In the genomic region with DNA sequence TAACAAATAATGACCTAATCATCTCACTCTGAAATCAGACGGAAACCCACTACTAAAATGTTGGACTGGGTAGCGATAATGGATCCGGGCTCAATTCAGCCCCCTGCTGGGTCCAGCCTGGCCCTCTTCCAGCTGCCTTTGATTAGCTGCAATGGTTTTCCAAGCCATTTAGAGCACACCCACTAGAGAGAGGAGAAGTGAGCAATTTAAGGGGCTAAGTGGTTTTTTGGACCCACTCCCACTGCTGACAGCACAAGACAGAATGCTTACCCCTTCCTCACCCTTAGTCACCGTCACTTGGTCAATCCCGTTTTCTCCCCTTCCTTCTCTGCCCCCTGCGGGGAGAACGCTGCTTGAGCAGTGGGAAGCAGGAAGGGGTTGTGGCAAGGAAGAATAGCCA, we compare ENCODE assay signal across 8 mouse cellular contexts. TPM values are rescaled to one million over a fixed set of nuclear protein-coding genes. Genes with fewer than 3 reads are reported as not detected.
DNase-seq lines count a peak whose midpoint lies in the region; ATAC-seq lines count a peak whose summit lies in the region.

No protein-coding gene starts in this region.

- no peak overlapping the region for H3K27ac ChIP-seq in heart, embryonic 14.5 days (replicated peaks in 1 of 2; ENCODE audit: control insufficient read depth in 1 of 2, insufficient read depth in 1 of 2, low read depth in 2 of 2, low read length in 2 of 2)
- H3K27ac ChIP-seq in forebrain, embryonic 13.5 days: peak overlapping the region; percentile 75
- H3K27ac ChIP-seq in midbrain, embryonic 11.5 days (ENCODE audit: low read depth, low read length): no peak overlapping the region

- peaks cover 3 to 9% of the 10 kb centered on the region in 2 experiments; a peak in 3 of 4 replicates for H3K4me1 ChIP-seq in heart, embryonic 14.5 days (ENCODE audit: control insufficient read depth in 2 of 2, insufficient read depth in 2 of 2, low read length in 2 of 2)
- H3K4me1 ChIP-seq in forebrain, embryonic 13.5 days: peaks cover 39% of the 10 kb centered on the region
- peaks cover 4% of the 10 kb centered on the region for H3K4me1 ChIP-seq in midbrain, embryonic 11.5 days (ENCODE audit: control insufficient read depth, insufficient read depth, low read length)

- peaks cover 6% of the 10 kb centered on the region; the same call in 1 of the 2 replicates for H3K27me3 ChIP-seq in heart, embryonic 14.5 days (ENCODE audit: control insufficient read depth, insufficient read depth, low read length)
- peaks cover 66% of the 10 kb centered on the region for H3K27me3 ChIP-seq in forebrain, embryonic 13.5 days
- H3K27me3 ChIP-seq in midbrain, embryonic 11.5 days (ENCODE audit: control insufficient read depth, insufficient read depth, low read length): no peaks in the 10 kb centered on the region

- no peak; the same call in 1 of the 2 replicates for ATAC-seq in heart, embryonic 14.5 days (ENCODE audit: insufficient number of reproducible peaks, insufficient read depth, low FRiP score, low read depth)
- peak; percentile 83 for ATAC-seq in forebrain, embryonic 13.5 days
- 0 out of 2 replicates have a peak, but pooled peaks have one; percentile 19 for ATAC-seq in midbrain, embryonic 11.5 days (ENCODE audit: low FRiP score)
- ATAC-seq in activated CD4-positive, CD25-positive, alpha-beta regulatory T cell, adult 4 months: no peak

- peak overlapping the region; percentile 16 to 21; a peak in 2 of 4 replicates for H3K4me3 ChIP-seq in heart, embryonic 14.5 days (ENCODE audit: control insufficient read depth in 1 of 2, insufficient read depth in 1 of 2, low read depth in 1 of 2, low read length in 2 of 2)
- H3K4me3 ChIP-seq in forebrain, embryonic 13.5 days: peak overlapping the region; percentile 10; the same call in 1 of the 2 replicates
- no peak overlapping the region for H3K4me3 ChIP-seq in midbrain, embryonic 11.5 days (ENCODE audit: low read depth, low read length)

- no peak for DNase-seq in heart, postnatal 14 days
- peak; percentile 32 for DNase-seq in R1 (ENCODE audit: low read depth, low spot score)
- no peak for DNase-seq in midbrain, embryonic 11.5 days (ENCODE audit: low spot score, missing footprints)
- no peak for DNase-seq in spleen, postnatal 14 days (ENCODE audit: low spot score in 2 of 2)
- DNase-seq in natural killer cell, adult 2 months (ENCODE audit: low spot score in 2 of 2): no peak

- peak overlapping the region; percentile 65 for H3K4me2 ChIP-seq in heart, embryonic 14.5 days (ENCODE audit: low read length)
- H3K4me2 ChIP-seq in forebrain, embryonic 13.5 days: peak overlapping the region; percentile 57
- peak overlapping the region; percentile 36 for H3K4me2 ChIP-seq in midbrain, embryonic 11.5 days

- 0 out of 2 replicates have a peak overlapping the region, but pooled peaks have one; percentile 10 for H3K9ac ChIP-seq in heart, embryonic 14.5 days (ENCODE audit: low read length)
- no peak overlapping the region for H3K9ac ChIP-seq in forebrain, embryonic 13.5 days
- peak overlapping the region; percentile 16; the same call in 1 of the 2 replicates for H3K9ac ChIP-seq in midbrain, embryonic 11.5 days (ENCODE audit: low read length)

- H3K36me3 ChIP-seq in heart, embryonic 14.5 days (ENCODE audit: control insufficient read depth, insufficient read depth, low read length): no peaks in the 10 kb centered on the region
- H3K36me3 ChIP-seq in forebrain, embryonic 13.5 days (ENCODE audit: poor library complexity, severe bottlenecking): no peaks in the 10 kb centered on the region
- H3K36me3 ChIP-seq in midbrain, embryonic 11.5 days (ENCODE audit: control insufficient read depth, insufficient read depth, low read length): no peaks in the 10 kb centered on the region

- no peaks in the 10 kb centered on the region for H3K9me3 ChIP-seq in heart, embryonic 14.5 days (ENCODE audit: control insufficient read depth, low read length)
- H3K9me3 ChIP-seq in forebrain, embryonic 13.5 days (replicated peaks): no peaks in the 10 kb centered on the region
- H3K9me3 ChIP-seq in midbrain, embryonic 11.5 days (ENCODE audit: control insufficient read depth, low read length): no peaks in the 10 kb centered on the region

- intact Hi-C loops in heart, postnatal 14 days (cut with DNase I): loop anchor here (5.0 to 10.0 kb wide), 3 partner anchors 102 to 190 kb away; no protein-coding TSS in a partner anchor

- 3% methylated on average over 7 of the region's 7 CpGs for WGBS in heart, embryonic 14.5 days
- WGBS in forebrain, embryonic 13.5 days: 0% methylated on average over 7 of the region's 7 CpGs
- WGBS in midbrain, embryonic 11.5 days: under 1% methylated on average over 7 of the region's 7 CpGs

RNA-seq across cellular contexts. Expression of gene Abr, which starts 24.9 kb away (rescaled TPM):
- polyA plus RNA-seq in heart, embryonic 14.5 days (2014; fragmentation: Nextera tagmentation; extraction: Ambion mirVana): 25.6 and 25.8 TPM in 2 replicates
- total RNA-seq in heart, postnatal 14 days (2021): 10 to 100 TPM; 29.4 to 34.3 TPM
- 70.2 and 75.8 TPM in 2 replicates for polyA plus RNA-seq in forebrain, embryonic 13.5 days (2015; fragmentation: Nextera tagmentation; extraction: Ambion mirVana)
- polyA plus RNA-seq in midbrain, embryonic 11.5 days (2014; fragmentation: Nextera tagmentation; extraction: Ambion mirVana): 41.4 and 41.9 TPM in 2 replicates
- polyA plus RNA-seq in activated CD4-positive, CD25-positive, alpha-beta regulatory T cell, adult 4 months (2017; shearing (Covaris generic)): 10 to 100 TPM; 14.4 to 14.8 TPM

RNA-seq across cellular contexts. Expression of gene Bhlha9, which starts 25.2 kb away (rescaled TPM):
- not detected in 2 replicates for polyA plus RNA-seq in heart, embryonic 14.5 days (2014; fragmentation: Nextera tagmentation; extraction: Ambion mirVana)
- total RNA-seq in heart, postnatal 14 days (2021): not detected
- 0.14 and 0.19 TPM in 2 replicates for polyA plus RNA-seq in forebrain, embryonic 13.5 days (2015; fragmentation: Nextera tagmentation; extraction: Ambion mirVana)
- polyA plus RNA-seq in midbrain, embryonic 11.5 days (2014; fragmentation: Nextera tagmentation; extraction: Ambion mirVana): 0.14 TPM in 1 of 2 replicates, not detected in the other
- not detected for polyA plus RNA-seq in activated CD4-positive, CD25-positive, alpha-beta regulatory T cell, adult 4 months (2017; shearing (Covaris generic))

RNA-seq across cellular contexts. Expression of gene Trarg1, which starts 32.5 kb away (rescaled TPM):
- 0.08 TPM in 1 of 2 replicates, not detected in the other for polyA plus RNA-seq in heart, embryonic 14.5 days (2014; fragmentation: Nextera tagmentation; extraction: Ambion mirVana)
- total RNA-seq in heart, postnatal 14 days (2021): 1 to 10 TPM; 5.0 to 5.1 TPM
- 0.06 TPM in 1 of 2 replicates, not detected in the other for polyA plus RNA-seq in forebrain, embryonic 13.5 days (2015; fragmentation: Nextera tagmentation; extraction: Ambion mirVana)
- polyA plus RNA-seq in midbrain, embryonic 11.5 days (2014; fragmentation: Nextera tagmentation; extraction: Ambion mirVana): 0.04 TPM in 1 of 2 replicates, not detected in the other
- under 1 TPM in 1 of 2 experiments, not detected in 1; 0.56 TPM for polyA plus RNA-seq in activated CD4-positive, CD25-positive, alpha-beta regulatory T cell, adult 4 months (2017; shearing (Covaris generic))

Comparison
In these comparisons a context has a peak if more than half of its experiments do, and no peak if none do; other contexts are left out.
1. ATAC-seq: peak in forebrain, embryonic 13.5 days (single experiment) and midbrain, embryonic 11.5 days (single experiment); none in heart, embryonic 14.5 days (single experiment) and activated CD4-positive, CD25-positive, alpha-beta regulatory T cell, adult 4 months (single experiment).
2. Peak in every context shown above with its lines, with median percentiles within 50 percentile points of each other: H3K4me2 ChIP-seq.